Mouse (Mus musculus) limb, embryonic 11.5 days (tissue): ENCODE results near the gene Coq3. TPM values are rescaled to one million over a fixed set of nuclear protein-coding genes. Genes with fewer than 3 reads are reported as not detected.

Experiments
- ATAC-seq: fragments of 200-750 bp; cut with Nextera tagmentation; 2 replicates; pipeline ENCODE4 v1.8.0; 2017; ENCODE audit warnings: low read depth; ENCODE audit not compliant: insufficient number of reproducible peaks, low FRiP score, low TSS enrichment
- DNase-seq: peaks from one replicate; pipeline ENCODE4 v3.0.0-alpha.2; 2015; ENCODE audit warnings: low spot score
- H3K27ac ChIP-seq: fragments of 300-500 bp; sonication (generic); replicated peaks from 2 replicates; pipeline ENCODE4 v1.5.1; 2014; ENCODE audit warnings: low read depth, mild to moderate bottlenecking, low read length
- H3K27me3 ChIP-seq: fragments of 300-500 bp; sonication (generic); 2 replicates; pipeline ENCODE4 v1.6.1; 2014; ENCODE audit warnings: mild to moderate bottlenecking, low read length, mixed read lengths; ENCODE audit not compliant: control insufficient read depth, insufficient read depth
- H3K36me3 ChIP-seq: fragments of 300-500 bp; sonication (generic); 2 replicates; pipeline ENCODE4 v1.6.1; 2014; ENCODE audit warnings: mild to moderate bottlenecking, low read length, moderate library complexity, mixed read lengths; ENCODE audit not compliant: control insufficient read depth, insufficient read depth
- H3K4me1 ChIP-seq: fragments of 300-500 bp; sonication (generic); 2 replicates; pipeline ENCODE4 v1.6.1; 2014; ENCODE audit warnings: low read length, mixed read lengths; ENCODE audit not compliant: control insufficient read depth, insufficient read depth
- H3K4me2 ChIP-seq: fragments of 300-500 bp; sonication (generic); 2 replicates; pipeline ENCODE4 v1.6.1; 2014; ENCODE audit warnings: low read depth, mild to moderate bottlenecking, moderate library complexity; ENCODE audit not compliant: severe bottlenecking
- H3K4me3 ChIP-seq: fragments of 300-500 bp; sonication (generic); 2 replicates; pipeline ENCODE4 v1.5.1; 2014; ENCODE audit warnings: low read depth, low read length
- H3K9ac ChIP-seq: fragments of 300-500 bp; sonication (generic); 2 replicates; pipeline ENCODE4 v1.6.1; 2014; ENCODE audit warnings: mild to moderate bottlenecking, low read length
- H3K9me3 ChIP-seq: fragments of 300-500 bp; sonication (generic); 2 replicates; pipeline ENCODE4 v1.6.1; 2016; ENCODE audit warnings: low read length; ENCODE audit not compliant: control insufficient read depth
- WGBS: fragments of 180-500 bp; shearing (Covaris S2); extraction: QIAGEN DNeasy Blood & Tissue Kit; methylation state at CpG from one replicate; pipeline ENCODE4 v1.1.7; 2014; 5-methylcytosine and 5-hydroxymethylcytosine counted together
- polyA plus RNA-seq: library from polyadenylated mRNA; unstranded; fragments of >200 nt; fragmentation: Nextera tagmentation; extraction: Ambion mirVana; gene quantifications from 2 replicates; pipeline ENCODE4 v1.2.1, GENCODE M21; 2014

The Coq3 gene
- polyA plus RNA-seq, result 14.4 and 15.7 TPM in 2 replicates

- H3K4me3 ChIP-seq, result peak within 1 kb of the TSS; percentile 67
- H3K9ac ChIP-seq, result peak within 1 kb of the TSS; percentile 74
- no peaks in the 10 kb centered on the region for H3K36me3 ChIP-seq
- no peaks in the 10 kb centered on the region for H3K9me3 ChIP-seq
- H3K4me1 ChIP-seq, result no peaks in the 10 kb centered on the region
- peak within 1 kb of the TSS; percentile 86 for H3K27ac ChIP-seq
- H3K27me3 ChIP-seq, result no peaks in the 10 kb centered on the region
- under 1% methylated on average over 51 of the region's 51 CpGs for WGBS
- peak; percentile 85 for DNase-seq
- H3K4me2 ChIP-seq, result peak within 1 kb of the TSS; percentile 58
- peak; percentile 86 for ATAC-seq
Observed at GRCm38 (mm10) chr4:21879565-21880220, at the start of gene Coq3. Coq3 (plus strand) TSS chr4:21879673.

- H3K9ac ChIP-seq, result no peak overlapping the region
- no peak overlapping the region for H3K4me3 ChIP-seq
- H3K4me1 ChIP-seq, result no peaks in the 10 kb centered on the region
- no peak overlapping the region for H3K4me2 ChIP-seq
- no peaks in the 10 kb centered on the region for H3K27me3 ChIP-seq
- ATAC-seq, result no peak
- H3K9me3 ChIP-seq, result no peaks in the 10 kb centered on the region
- no peak overlapping the region for H3K27ac ChIP-seq
- H3K36me3 ChIP-seq, result no peaks in the 10 kb centered on the region
- WGBS, result 94% methylated on average over 8 of the region's 8 CpGs
- DNase-seq, result no peak
Observed at GRCm38 (mm10) chr4:21832844-21833243, 46.6 kb upstream of the Coq3 start.

DNA sequence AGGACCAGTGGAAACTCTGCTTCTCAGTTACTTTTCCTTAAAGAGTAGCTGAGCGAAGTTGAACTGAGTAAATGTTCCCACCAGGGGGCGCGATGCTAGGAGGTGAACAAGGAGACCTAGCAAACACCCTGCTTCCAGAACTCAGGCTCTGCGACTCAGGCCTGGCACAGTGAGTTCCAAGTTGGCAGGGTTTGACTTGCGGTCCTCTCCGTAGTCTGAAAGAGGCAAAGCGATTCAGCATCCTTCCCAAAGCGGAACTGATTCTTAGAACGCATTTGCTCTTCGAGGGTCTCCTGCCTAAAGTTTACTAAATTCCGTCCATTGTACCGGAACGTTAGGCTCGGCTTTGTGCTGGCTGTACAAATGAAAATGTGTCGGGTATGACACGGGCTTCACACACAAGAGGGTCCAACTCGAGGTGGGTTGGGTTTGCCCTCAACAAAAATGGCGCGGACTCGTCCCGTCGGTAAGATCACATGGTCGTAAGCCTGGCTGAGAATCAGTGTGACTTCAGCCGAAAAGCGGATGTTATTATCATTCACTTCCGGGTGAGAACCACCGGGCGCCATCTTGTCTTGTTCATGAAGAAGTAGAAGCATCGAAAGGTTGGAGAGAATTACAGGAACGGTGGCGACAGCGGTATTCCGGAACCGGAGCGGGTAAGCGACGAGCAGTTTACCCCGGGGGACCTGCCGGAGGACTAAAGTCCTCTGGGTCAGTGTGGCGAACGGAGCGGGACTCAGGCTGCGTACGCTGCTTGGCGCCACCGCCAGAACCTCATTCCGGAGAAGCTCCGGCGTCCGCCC, 31.8 kb upstream of the Coq3 start, which contains the start of gene Pnisr:
Pnisr (plus strand) TSS at position 103 of the 806 bp plus-strand sequence.
- Histone ChIP-seq H3K9me3 (no peaks in the 10 kb centered on the region), H3K9ac (peak within 1 kb of the TSS; percentile 90), H3K27me3 (no peaks in the 10 kb centered on the region), H3K36me3 (no peaks in the 10 kb centered on the region), H3K4me2 (peak within 1 kb of the TSS; percentile 30), H3K4me1 (no peaks in the 10 kb centered on the region; the same call in 1 of the 2 replicates), H3K4me3 (peak within 1 kb of the TSS; percentile 68), H3K27ac (peak within 1 kb of the TSS; percentile 91)
- DNase-seq, result peak; percentile 95
- peak; percentile 97 for ATAC-seq
- WGBS, result under 1% methylated on average over 50 of the region's 50 CpGs

DNA sequence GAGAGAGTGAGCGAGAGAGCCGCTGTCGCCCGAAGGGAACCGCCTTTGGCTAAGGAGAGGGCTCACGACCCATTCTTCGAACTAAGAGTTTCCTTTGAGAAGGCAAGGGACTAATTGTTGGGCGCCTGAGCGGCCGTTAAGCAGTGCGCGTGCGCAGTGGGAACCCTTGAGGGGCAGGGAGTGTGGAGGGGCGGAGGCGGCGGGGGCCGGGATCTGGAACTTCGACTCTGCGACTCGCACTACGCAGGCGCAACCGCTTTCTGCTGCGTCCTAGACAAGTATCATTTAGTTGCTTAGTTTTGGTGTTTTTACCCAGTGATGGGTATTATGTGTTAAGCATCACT, 31.2 kb upstream of the Coq3 start:
- no peaks in the 10 kb centered on the region; the same call in 1 of the 2 replicates for H3K4me1 ChIP-seq
- peak overlapping the region; percentile 24 for H3K4me2 ChIP-seq
- ATAC-seq (peak; percentile 79), DNase-seq (peak; percentile 92)
- H3K4me3 ChIP-seq, result peak overlapping the region; percentile 68
- no peaks in the 10 kb centered on the region for H3K9me3 ChIP-seq
- peak overlapping the region; percentile 90 for H3K9ac ChIP-seq
- H3K36me3 ChIP-seq, result no peaks in the 10 kb centered on the region
- no peaks in the 10 kb centered on the region for H3K27me3 ChIP-seq
- peak overlapping the region; percentile 91 for H3K27ac ChIP-seq
- 1% methylated on average over 24 of the region's 24 CpGs for whole genome bisulfite sequencing

DNA sequence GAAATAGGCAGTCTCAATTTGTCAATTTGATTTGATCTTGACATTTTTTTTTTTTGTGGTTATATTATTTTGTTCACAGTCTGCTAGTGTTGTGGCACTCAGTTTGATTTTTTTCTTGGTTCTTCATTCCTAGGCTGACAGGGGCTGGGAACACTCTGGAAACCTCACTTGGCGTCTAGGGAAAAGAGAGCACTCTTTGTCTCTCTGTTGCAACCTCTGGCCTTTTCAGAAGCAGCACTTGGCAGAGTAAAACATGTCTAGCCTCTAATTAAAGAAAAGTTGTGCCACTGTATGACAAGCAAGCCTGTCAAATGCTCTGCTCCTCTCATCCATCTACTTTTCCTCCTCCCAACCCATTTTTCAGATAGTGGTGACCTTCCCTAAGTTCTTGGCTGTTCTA, 22.0 kb upstream of the Coq3 start:
- WGBS, result 97% methylated on average over 1 of the region's 1 CpGs

DNA sequence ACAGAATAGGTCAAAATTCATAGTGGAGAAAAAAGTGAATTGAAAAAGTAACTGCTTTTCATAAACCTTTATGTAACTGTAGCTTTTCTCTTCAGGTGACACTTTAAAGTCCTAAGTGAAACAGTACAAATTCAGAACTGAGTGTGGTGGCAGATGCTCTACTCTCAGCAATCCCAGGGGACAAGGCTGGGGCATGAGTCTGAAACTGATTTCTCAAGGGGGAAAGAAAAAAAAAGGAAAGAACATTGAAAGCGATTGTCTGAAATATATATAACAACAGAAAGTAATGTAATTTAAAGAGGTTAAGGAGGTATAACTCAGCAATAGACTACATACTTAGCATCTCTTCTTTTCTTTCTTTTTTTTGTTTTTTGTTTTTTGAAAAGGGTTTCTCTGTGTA, 14.2 kb upstream of the Coq3 start:
- 100% methylated on average over 1 of the region's 1 CpGs for WGBS
- no peak for ATAC-seq
- no peaks in the 10 kb centered on the region for H3K9me3 ChIP-seq

More for the DNA sequence above, 22.0 kb upstream of the Coq3 start:
- no peak overlapping the region for H3K27ac ChIP-seq
- no peak for ATAC-seq
- no peaks in the 10 kb centered on the region for H3K4me1 ChIP-seq
- no peak for DNase-seq
- no peak overlapping the region for H3K4me2 ChIP-seq
- H3K4me3 ChIP-seq, result no peak overlapping the region
- no peaks in the 10 kb centered on the region for H3K9me3 ChIP-seq
- no peak overlapping the region for H3K9ac ChIP-seq
- H3K27me3 ChIP-seq, result no peaks in the 10 kb centered on the region
- peaks cover 10% of the 10 kb centered on the region; the same call in 1 of the 2 replicates for H3K36me3 ChIP-seq

DNA sequence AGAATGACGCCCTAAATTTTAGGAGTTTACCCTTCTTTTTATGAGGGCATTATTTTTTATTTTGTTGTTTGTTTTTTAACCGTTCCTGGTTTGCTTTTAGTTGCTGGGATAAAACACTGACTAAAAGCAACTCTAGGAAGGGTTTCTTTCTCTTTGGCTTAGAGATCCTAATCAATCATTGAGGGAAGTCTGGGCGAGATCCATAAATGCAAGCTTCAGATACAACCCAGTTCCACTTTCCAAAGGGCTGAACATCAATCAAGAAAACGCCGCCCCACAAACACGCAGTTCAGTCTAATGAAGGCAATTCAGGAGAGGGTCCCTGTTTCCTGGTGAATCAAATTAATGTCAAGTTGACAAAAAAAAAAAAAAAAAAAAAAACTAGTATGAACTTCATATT, 697 bp upstream of the Coq3 start:
- H3K4me2 ChIP-seq, result peak overlapping the region; percentile 58; the same call in 1 of the 2 replicates
- H3K27me3 ChIP-seq, result no peaks in the 10 kb centered on the region
- no peaks in the 10 kb centered on the region for H3K4me1 ChIP-seq
- H3K9ac ChIP-seq, result no peak overlapping the region
- peak overlapping the region; percentile 67; the same call in 1 of the 2 replicates for H3K4me3 ChIP-seq
- DNase-seq (no peak), ATAC-seq (no peak)
- no peak overlapping the region for H3K27ac ChIP-seq
- 0 out of 2 replicates have a peak, but pooled peaks cover 2% of the 10 kb centered on the region for H3K36me3 ChIP-seq
- 21% methylated on average over 6 of the region's 6 CpGs for WGBS
- H3K9me3 ChIP-seq, result no peaks in the 10 kb centered on the region

More for the DNA sequence above, 14.2 kb upstream of the Coq3 start:
- Histone ChIP-seq H3K4me2 (no peak overlapping the region), H3K4me1 (no peaks in the 10 kb centered on the region), H3K36me3 (peaks cover 24% of the 10 kb centered on the region), H3K27ac (no peak overlapping the region), H3K27me3 (no peaks in the 10 kb centered on the region), H3K4me3 (no peak overlapping the region), H3K9ac (no peak overlapping the region)
- DNase-seq, result no peak

GRCm38 (mm10) chr4:21882806-21883205, 3.3 kb downstream of the Coq3 start:
- DNase-seq (no peak), ATAC-seq (no peak)
- Histone ChIP-seq H3K4me1 (no peaks in the 10 kb centered on the region), H3K9me3 (no peaks in the 10 kb centered on the region), H3K27me3 (no peaks in the 10 kb centered on the region), H3K9ac (no peak overlapping the region), H3K36me3 (no peaks in the 10 kb centered on the region), H3K4me3 (no peak overlapping the region), H3K4me2 (no peak overlapping the region), H3K27ac (no peak overlapping the region)
- WGBS, result 91% methylated on average over 6 of the region's 6 CpGs
